Mouse (Mus musculus): ENCODE results near the gene Lefty1.
"Not testable (repeated sequence)": the region's sequence is repeated elsewhere in the genome, so short reads cannot be mapped to it uniquely, and the experiment has no call there.

Gene Lefty1

DNA sequence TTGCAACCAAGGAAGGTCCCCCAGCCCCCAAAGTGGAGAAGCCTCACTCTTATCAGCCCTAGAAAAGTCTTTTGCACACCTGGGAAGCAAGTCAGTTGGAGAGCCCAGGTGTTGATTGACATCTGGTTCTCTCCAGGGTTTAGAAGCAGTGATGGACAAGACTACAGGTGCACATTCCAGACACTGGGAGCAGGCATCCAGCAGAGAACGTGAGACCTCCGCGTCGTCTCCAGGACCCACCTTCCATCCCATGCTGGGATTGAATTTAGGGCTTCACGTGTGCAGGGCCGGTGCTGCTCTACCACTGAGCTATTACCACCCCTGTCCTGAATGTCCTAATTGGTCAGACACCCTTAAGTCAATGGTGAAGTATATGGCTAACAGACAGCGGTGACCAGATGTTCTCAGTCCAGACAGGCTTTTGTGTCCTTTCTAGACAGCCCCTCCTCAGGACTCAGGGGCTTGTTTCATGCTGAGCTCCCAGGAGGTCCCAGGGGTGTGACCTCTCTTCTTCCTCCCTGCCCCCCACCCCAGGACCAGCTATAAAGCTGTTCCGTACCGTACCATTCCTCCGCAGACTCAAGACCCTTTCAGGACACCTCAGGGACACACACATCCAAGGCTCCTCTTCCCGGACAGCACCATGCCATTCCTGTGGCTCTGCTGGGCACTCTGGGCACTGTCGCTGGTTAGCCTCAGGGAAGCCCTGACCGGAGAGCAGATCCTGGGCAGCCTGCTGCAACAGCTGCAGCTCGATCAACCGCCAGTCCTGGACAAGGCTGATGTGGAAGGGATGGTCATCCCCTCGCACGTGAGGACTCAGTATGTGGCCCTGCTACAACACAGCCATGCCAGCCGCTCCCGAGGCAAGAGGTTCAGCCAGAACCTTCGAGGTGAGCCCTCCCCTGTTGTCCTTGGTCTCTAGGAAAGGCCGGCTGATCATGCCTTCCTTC is at the start of gene Lefty1:
TSS of gene Lefty1 (plus strand) at position 556 of the 953 bp plus-strand sequence.
- DNase-seq (ENCODE audit: low spot score) = no peak

DNA sequence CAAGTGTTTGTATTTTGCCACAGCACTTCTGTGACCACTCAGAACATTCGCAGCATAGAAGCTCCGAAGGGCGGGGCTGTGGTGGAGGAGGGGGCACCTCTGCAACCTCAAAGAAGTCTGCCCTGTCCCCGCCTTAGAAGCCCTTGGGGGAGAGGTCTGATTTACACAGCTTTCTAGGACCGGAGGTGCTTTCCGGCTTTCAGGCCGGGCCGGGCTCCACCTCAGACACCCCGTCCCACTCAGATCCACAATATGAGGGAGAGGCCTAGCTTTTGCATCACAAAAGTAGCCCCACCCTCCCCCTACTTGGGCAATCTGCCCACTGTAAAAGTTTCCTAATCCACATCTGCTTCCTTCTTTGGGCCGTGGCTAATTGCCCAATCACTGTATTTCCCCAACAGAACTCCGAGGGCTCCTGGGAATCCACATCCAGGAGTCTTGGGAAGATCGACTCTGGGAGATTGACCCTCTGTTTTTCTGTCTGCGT is 46.2 kb upstream of the Lefty1 start:
- DNase-seq (ENCODE audit: low spot score) = no peak

DNA sequence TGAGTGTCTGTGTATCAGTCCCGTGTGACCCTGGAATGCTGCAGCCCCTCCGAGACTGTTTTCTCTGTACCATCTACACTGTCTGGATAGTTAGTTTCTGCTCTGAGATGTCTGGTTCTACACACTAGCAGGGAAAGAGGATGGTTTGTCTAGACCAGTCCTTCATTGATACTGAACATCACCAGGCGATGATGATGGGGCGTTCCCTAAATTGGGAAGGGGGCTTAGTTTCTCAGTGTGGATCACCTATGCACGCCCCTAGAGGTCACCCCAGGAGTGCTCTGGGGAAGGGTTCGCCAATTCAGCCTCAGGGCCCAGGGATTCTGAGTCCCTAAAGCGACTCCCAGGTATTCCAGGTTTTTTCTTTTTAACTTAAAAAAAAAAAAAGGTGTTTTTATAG is 45.6 kb upstream of the Lefty1 start:
- DNase-seq (ENCODE audit: low spot score) = no peak

DNA sequence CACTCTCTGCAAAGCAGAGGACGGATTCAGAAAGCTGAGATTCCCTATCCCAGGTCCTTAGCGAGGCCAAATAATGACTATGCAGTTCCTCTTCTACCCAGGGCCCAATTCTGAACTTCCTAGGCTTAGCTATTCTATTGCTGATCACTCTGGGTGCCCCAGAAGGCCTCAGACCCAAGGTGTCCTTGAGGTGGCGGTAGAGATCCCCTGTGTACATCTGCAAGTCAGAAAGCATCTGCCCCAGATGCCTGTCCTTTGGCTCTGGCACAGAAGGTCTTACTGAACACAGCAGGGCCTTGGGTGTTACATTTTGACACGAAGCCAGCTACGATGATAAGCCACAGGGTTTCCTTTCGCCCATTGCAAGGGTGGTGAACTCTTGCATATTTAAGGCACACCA is 45.0 kb upstream of the Lefty1 start:
- peak; percentile 39 for DNase-seq (ENCODE audit: low spot score)

DNA sequence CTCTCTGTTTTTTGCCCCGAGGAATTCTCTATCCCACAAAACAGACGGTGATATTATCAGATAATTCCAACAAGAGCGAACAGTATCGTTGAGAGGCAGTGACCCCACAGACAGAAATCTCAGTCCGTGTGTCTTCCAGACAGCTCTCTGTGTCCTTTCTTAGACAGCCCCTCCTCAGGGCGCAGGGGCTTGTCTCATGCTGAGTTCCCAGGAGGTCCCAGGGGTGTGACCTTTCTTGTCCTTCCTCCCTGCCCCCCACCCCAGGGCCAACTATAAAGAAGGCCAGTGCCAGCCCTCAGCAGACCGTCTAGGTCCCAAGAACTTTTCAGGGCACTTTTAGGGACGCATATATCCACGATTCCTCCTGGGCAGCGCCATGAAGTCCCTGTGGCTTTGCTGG is 42.0 kb upstream of the Lefty1 start, which contains the start of gene Lefty2:
TSS of gene Lefty2 (plus strand) at position 301 of the 400 bp plus-strand sequence.
- no peak for DNase-seq (ENCODE audit: low spot score)

DNA sequence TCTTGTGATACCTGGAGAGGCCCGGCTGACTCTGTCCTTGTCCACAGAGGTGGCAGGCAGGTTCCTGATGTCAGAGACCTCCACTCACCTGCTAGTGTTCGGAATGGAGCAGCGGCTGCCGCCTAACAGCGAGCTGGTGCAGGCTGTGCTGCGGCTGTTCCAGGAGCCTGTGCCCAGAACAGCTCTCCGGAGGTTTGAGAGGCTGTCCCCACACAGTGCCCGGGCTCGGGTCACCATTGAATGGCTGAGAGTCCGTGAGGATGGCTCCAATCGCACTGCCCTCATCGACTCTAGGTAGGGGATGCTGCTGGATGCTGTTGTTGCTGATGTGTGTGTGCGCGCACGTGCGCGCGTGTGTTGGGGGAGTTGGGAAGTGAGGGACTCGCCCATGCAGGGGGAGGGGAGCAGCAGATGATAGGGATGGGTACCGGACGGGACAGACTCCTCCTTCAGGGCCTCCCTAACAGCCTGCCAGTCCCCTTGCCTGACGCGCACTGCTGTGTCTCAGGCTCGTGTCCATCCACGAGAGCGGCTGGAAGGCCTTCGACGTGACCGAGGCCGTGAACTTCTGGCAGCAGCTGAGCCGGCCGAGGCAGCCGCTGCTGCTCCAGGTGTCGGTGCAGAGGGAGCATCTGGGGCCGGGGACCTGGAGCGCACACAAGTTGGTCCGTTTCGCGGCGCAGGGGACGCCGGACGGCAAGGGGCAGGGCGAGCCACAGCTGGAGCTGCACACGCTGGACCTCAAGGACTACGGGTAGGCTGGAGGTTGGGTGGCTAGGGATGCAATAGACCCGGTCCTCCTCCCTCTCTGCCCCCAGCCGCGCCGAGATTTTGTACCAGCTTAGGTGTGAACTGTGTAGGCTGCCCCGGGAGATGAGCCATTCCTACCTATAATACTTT is 40.5 kb upstream of the Lefty1 start:
- not testable (repeated sequence) for DNase-seq (ENCODE audit: low spot score)

DNA sequence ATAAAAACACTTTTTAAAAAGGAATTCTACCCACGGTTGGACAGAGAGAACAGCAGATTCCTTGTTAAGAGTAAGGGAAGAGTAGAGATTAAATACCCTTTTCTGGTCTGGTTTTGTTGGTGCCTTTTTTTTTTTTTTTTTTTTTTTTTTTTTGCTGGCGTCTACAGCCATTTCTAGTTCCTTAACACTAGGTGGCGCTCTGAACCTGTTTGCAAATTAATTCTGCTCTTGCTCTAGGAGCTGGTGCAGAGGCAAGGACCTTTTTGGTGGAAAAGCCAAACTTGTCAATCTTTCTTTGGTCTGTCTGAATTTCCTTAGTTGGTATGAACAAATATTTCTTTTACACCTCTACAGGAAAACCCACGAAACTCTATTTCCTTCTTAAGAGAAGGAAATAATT is 33.7 kb upstream of the Lefty1 start:
- peak; percentile 85 for DNase-seq (ENCODE audit: low spot score)

DNA sequence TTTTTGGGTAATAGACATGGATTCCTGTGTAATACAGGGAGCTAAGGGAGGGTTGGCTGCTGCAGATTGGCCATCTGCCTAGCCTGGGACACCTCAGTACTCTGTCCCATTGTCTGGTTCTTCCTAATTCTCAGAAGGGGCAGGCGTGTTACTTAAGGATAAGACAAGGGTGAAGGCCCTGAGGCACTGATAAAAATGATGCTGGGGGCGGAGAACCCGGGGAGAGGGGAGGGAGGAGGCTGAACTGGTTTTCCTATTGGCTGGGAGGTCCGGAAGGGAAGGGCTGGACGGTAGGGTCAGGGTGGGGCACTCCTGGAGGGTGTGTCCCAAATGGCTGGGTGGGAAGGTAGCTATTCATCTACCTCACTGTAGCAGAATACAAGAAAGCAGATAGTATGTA is 31.9 kb upstream of the Lefty1 start:
- DNase-seq (ENCODE audit: low spot score) = no peak

DNA sequence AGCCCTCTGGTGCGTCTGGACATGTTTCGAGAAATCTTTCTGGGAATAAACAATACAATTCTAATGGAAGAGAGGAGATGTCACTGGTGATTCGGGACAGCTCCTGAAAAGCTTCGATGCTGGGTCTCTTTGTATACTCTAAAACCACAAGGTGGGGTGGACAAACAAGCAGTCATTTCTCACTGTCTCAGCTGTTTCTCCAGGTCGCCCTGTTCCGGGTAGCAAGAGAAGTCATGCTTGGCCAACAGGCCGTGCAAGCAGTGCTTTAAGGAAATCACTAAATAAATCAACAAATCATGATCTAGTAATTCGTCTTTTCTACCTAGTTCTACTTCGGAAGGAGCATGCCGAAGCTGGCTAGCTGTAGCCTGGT is 31.2 kb upstream of the Lefty1 start:
- DNase-seq (ENCODE audit: low spot score) = no peak

DNA sequence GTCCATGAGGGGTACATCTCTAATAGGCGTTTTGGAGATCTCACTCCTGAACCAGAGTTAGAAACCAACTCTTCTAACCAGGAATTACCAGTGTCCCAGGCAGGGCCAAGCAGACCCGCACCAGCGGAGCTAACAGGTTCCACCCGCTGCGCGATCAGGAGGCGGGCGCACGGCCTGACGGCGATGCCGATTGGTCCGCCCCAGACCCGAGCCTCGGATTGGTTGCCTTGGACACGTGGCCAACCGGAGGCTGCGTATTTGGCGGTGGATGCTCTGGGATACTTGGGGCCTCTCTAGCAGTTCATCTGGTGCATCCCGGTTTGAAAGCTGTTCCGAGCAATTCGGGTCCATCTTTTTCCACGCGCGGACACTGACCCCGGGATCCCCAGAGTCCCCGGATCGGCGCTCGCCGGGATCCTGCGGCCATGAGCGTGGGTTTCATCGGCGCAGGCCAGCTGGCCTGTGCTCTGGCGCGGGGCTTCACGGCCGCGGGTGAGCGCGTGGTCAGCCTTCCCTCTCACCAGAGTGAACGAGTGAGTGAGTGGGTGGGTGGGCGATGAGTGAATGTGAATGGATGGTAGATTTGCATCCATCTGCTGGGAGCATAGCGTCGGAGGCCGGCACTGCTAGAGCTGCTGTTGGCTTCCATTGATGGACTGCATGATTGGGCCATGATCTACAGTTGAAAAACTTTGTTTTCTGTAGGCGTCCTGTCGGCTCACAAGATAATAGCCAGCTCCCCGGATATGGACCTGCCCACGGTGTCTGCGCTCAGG is 30.6 kb upstream of the Lefty1 start, which contains the start of gene Pycr2:
TSS of gene Pycr2 (plus strand) at position 255 of the 776 bp plus-strand sequence.
- peak; percentile 99 for DNase-seq (ENCODE audit: low spot score)

DNA sequence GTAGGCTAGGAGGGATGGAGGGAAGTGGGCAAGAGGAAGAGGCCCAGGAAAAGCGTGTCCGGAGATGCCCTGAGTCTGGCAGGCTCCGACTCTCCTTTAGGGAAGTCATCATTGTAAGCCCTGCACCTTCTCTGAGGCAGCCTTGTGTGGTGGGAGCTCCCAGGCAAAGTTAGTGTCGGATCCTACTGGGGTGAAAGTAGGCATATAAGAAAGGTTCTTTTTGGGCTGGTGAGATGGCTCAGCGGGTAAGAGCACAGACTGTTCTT is 30.1 kb upstream of the Lefty1 start:
- no peak for DNase-seq (ENCODE audit: low spot score)

DNA sequence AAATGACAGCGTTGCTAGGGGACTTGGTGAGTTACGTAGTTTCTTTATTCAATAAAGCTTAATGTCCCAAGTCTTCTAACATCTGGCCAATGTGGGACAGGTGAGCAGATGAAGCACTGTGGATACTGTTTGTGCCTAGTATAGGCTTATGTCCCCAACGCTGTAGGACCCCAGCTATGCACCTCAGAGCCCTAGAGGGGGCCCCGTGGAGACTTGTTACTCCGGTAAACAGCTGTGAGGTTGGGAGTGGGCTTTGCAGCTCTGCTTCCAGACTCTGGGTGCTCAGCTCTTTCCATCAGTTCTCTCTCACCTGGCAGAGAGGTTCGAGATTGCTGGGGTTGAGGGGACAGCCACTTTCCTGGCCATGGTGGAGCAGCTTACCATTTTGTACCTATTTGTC is 29.5 kb upstream of the Lefty1 start:
- no peak for DNase-seq (ENCODE audit: low spot score)

DNA sequence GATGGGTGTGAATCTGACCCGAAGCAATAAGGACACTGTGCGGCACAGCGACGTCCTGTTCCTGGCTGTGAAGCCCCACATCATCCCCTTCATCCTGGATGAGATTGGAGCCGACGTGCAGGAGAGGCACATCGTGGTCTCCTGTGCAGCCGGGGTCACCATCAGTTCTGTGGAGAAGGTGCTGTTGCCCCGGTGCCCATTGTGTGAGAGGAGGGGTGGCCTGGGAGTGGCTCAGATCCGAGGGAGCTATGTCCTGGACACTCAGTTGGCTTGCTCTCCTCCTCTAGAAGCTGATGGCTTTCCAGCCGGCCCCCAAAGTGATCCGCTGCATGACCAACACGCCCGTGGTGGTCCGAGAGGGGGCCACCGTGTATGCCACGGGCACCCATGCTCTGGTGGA is 28.9 kb upstream of the Lefty1 start:
- DNase-seq (ENCODE audit: low spot score) = no peak

DNA sequence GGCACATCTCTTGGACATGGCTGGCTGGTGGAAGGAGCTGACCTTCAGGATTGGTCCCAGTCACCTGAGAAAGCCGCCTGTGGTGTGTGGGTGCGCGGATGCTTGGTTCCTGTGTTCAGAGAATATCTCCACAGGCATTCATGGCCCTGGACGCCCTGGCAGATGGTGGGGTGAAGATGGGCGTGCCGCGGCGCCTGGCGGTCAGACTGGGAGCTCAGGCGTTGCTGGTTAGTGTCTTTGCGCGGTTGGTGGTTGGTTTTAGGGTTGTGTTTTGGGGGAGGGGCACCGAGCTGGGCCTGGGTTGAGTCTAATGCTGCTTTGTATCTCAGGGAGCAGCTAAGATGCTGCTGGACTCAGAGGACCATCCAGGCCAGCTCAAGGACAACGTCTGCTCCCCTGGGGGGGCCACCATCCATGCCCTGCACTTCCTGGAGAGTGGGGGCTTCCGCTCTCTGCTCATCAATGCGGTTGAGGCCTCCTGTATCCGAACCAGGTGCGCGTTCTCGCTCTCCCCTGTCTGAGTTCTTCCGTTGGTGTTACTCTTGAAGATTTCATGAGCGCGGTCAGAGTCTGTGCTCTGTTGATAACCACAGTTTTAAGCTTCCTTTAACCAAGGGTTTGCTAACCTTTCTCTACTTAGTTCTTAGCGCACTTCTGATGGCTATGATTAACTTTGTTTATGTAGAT is 28.2 kb upstream of the Lefty1 start:
- DNase-seq (ENCODE audit: low spot score) = no peak

DNA sequence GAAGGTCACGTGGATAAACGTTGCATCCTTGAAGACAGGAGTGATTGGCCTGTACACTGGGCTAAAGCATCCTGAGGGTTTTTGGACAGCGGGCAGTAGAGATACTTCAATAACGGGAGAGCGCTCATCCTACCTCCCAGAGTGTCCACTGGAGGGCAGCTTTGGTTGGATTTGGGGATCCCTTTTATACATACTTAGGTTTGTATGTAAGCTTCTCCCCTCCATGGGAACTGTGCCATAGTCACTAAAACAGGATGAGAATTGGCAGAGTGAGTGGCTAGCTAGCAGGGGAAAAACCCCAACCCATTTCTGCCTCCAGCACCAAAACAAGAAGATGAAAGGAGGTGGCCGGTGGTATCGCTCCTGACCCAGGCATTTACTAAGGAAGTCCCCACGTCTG is 23.7 kb upstream of the Lefty1 start:
- DNase-seq (ENCODE audit: low spot score) = no peak

DNA sequence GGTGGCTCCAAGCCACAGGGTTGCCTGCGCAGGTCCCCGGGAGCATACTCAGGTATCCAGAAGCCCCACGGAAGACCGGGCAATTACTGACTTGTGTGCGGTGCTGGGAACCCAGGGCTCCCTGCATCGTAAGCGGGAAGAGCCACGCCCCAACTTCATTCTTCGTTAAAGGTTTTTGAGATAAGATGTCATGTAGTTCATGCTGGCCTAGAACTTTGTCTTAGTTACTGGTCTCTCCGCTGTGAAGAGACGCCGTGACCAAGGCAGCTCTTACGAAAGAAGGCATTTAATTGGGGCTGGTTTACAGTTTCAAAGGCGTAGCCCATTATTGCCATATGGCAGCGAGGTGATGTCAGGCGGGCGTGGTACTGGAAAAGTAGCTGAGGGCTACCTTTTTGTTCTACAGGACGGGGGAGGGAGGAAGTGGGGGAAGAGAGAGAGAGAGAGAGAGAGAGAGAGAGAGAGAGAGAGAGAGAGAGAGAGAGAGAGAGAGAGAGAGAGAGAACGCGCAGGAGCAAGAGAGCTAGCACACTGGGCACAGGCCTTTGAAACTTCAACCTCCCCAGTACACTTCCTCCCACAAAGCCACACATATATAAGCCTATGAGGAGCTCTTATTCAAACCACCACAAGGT is 23.1 kb upstream of the Lefty1 start:
- no peak for DNase-seq (ENCODE audit: low spot score)

DNA sequence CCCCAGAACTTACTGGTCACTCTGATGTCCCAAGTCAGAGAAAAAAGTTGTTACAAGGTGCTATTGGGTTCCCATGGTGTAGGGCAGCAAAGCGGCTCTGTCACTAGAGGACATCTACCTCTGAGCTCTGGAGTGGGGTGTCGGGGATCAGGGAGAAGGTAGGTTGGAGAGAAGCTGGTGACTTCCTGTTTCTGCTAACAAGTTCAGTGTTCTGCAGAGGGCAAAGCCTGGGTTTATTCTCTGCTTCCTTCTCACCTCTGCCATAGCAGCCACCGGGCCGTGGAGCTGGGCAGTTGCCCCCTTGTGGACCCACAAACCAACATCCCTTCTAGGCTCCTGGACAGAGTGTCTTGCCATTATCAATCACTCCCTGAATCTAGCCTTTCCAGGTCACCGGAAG is 22.0 kb upstream of the Lefty1 start:
- DNase-seq (ENCODE audit: low spot score) = no peak

DNA sequence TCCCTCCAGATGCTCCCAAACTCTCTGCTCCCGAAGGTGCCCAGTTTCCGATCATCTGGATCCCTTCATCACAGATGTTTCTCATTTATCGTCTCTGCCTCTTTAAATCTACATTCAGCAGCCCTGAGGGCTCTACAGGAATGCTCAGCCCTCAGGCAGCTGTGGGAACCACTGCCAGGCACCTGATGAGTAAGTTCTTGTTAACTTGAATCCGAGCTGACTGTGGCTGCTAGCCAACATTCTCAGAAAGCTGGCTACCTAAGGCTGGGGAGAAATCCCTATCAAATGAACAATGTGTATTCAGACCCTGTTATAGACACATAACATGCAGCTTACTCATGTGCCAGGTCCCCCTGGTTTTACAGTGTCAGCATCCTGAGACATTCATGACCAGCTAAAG is 21.0 kb upstream of the Lefty1 start:
- no peak for DNase-seq (ENCODE audit: low spot score)

DNA sequence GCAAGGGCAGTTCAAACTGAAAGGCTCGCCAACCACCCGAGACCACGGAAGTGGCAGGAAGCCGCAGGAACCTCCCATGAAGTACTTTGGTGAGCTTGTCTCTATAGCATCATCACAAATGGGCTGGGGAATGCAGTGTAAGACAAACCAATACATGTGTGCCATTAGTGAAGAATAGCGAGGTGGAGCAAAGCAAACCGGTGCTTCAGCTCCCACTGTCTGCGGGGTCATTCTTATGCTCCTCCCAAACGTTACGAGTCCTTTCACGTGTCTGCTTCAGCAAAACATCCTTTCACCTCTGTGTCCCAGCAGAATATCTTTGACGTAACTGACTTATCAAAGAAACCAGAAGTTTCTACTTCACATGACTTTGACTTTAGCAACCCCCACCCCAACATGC is 18.4 kb upstream of the Lefty1 start:
- no peak for DNase-seq (ENCODE audit: low spot score)

DNA sequence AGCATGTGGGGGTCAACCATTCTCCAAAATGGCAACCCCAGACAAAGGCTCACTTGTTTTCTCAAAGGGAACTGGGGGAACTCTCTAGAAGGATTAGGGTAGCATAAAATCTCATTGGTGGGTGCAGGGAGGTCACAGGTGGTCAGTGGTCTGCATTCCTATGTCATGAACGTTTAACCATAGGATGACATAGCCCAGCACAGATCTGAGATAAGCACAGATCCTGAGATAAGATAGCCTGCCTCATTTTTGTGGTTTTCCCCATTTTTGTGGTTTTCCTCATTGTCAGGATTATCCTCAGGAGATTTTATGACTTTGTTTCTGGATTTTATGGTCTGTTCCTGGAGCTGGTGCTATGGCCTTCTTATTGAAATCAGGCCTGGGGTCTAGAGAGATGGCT is 17.8 kb upstream of the Lefty1 start:
- DNase-seq (ENCODE audit: low spot score) = no peak

DNA sequence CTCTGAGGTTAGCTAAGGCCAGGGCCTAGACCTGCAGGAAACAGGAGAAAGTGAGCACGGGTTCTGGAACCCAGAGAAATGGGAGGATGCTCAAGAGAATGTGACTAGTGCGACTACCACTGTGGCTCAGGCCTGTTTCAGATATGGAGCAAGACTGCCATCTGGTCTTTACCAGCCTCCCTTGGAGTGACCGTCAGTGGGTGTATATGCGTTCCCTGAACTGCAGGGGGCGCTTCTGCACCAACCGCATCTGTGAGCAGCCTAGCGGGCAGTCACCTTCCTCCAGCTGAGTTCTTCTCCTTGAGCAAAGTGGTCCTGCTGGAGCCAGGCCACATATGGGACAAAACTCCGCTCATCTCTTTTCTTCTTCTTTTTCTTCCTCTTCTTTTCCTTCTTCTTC is 15.1 kb upstream of the Lefty1 start:
- peak; percentile 54 for DNase-seq (ENCODE audit: low spot score)
